Mouse (Mus musculus): ENCODE measurements at regions not wholly inside any gene's neighbourhood (a gene's known extent, or its start where the extent isn't known, plus 50 kb on each side); places are given as distances from the start of the nearest gene placed in this dataset.
"Not testable (repeated sequence)": the region's sequence is repeated elsewhere in the genome, so short reads cannot be mapped to it uniquely, and the experiment has no call there.

DNA sequence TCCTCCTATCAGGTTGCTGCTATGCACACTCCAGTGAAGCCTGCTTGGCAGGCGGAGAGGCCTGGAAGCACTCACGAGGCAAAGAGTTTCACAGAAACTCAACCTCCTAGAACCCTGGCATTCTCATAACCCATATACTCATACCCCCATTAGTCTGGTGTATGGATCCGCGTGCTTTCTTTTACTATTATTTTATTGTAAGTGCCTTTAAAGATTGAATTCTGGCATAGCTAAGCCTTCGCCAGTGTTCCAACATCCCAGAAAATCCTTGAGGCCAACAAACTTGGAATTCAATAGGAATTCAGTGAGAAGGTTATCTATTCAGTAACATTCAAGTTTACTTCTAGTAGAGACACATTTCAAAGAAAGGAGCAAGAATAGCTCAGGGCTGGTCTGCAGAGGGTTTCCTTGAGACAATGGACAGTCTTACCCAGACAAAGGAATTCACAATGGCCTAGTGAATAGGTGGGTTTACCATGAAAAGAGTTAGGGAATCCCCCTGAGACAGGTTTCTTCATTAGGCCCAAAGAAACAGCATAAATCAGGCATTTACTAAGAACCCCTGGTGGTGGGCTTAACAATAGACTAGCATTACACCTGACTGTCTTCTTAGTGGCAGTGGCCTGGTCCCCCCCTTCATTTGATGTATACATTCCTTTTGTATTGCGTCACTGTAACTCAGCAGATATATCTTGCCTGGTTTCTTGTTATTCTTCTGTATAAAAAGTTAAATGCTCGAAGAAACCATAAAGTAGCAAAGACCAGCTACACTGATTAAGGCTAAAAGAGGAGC is 80.8 kb upstream of the Gm15446 start:
- DNase-seq (ENCODE audit: low spot score): not testable (repeated sequence)

DNA sequence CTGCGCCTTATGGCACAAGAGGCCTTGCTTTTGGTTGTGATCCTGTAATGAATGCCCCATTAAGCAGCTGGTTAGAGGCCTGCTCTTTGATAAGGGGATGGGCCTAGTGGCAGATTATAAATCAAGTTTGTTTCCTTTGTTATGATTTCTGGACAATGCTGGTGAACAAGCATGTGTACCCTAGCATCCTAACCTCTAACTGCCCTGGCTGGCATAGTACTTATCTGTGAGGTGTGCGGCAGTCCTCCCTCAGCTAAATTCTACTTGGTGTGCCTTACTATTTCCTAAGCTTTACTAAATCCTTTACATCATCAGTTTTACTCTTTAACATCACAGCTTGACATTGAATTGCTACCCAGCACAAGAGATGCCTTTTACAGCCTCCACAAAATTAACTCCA is 79.0 kb upstream of the Gm15446 start:
- not testable (repeated sequence) for DNase-seq (ENCODE audit: low spot score)

- DNase-seq (ENCODE audit: low spot score): peak; percentile 46
Observed at GRCm38 (mm10) chr5:109844753-109845186, 78.4 kb upstream of the Gm15446 start.

DNA sequence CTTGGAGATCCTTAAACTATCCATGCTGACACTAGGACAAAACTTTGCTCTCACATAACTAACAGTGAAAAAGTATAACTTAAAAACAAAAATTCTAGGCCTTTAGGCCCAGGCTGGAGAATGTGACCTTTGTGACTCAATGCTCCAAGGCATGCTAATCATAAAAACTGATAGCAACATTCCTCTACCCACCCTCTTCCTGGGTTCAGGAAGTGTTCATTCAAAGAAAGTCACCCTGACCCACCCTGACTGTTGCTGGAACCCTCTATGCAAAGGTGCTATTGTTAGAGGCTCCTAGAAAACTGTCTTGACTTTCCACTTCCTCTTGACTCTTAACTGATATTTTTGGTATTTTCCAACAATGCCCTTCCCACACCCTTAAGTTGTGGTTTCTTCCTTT is 72.0 kb upstream of the Gm15446 start:
- DNase-seq (ENCODE audit: low spot score): not testable (repeated sequence)

GRCm38 (mm10) chr5:109860402-109860801 is 62.8 kb upstream of the Gm15446 start:
- no peak for DNase-seq (ENCODE audit: low spot score)

DNA sequence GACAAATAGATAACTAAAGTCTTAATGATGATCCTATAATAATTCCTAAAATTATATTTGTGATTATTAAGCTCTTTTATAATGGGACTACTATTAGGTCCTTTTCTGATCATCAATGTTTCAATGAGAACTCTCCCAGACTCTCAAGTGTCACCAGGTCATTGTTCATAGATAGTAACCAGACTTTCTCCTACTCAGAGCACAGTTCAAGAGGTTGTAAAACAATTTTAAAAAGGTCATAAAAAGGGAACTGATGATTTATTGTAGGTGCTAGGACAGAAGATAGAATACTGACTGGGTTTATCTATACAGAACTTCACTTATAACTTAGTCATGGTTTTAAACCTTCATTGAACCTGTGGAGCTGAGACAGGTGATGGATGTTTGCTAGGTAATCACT is 58.7 kb upstream of the Gm15446 start:
- not testable (repeated sequence) for DNase-seq (ENCODE audit: low spot score)

DNA sequence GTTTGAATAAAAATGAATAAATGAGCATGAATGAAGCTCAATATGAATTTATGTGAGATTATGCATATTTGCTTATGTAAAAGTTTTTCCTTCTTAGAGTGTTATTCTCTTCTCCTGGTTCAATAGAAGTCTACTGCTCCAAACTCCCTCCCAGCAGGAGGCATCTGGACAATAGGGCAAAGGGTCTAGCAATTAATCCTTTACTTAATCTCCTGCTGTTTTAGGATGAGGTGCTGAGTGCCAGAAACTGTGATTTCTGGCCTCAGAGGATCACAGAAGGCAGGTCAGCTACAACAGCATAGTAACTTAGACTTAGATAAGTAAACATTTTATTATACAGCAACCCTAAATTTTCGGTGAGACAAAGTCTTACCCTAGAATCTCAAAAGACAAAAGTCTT is 57.6 kb upstream of the Gm15446 start:
- no peak for DNase-seq (ENCODE audit: low spot score)

- peak; percentile 82 for DNase-seq (ENCODE audit: low spot score)
Observed at GRCm38 (mm10) chr5:109866337-109867126, 56.7 kb upstream of the Gm15446 start.

DNA sequence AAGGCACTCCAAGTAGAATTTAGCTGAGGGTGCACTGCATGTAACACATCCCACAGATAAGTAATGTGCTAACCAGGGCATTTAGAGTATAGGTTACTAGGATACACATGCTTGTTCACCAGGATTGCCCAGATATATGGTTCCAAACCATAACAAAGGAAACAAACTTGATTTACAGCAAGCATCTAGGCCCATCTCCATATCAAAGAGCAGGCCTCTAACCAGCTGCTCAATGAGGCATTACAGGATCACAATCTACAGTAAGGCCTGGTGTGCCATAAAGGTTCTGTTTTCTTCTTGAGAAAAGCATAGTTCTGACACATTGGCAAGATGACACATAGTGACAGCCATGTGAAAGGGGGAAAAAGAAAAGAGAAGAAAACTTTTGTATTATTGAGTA is 56.0 kb upstream of the Gm15446 start:
- not testable (repeated sequence) for DNase-seq (ENCODE audit: low spot score)

Data from testis, postnatal 10 days (tissue).